Mouse (Mus musculus): Measurements from ENCODE around the gene Tnfrsf14. TPM values are rescaled to one million over a fixed set of nuclear protein-coding genes. Genes with fewer than 3 reads are reported as not detected.
A peak's percentile ranks its signal among the peaks of the same experiment; 100 is the strongest.

The Tnfrsf14 gene
- total and polyA plus RNA-seq, 3 experiments: 8.2 to 13.4 TPM; not detected in 1

DNA sequence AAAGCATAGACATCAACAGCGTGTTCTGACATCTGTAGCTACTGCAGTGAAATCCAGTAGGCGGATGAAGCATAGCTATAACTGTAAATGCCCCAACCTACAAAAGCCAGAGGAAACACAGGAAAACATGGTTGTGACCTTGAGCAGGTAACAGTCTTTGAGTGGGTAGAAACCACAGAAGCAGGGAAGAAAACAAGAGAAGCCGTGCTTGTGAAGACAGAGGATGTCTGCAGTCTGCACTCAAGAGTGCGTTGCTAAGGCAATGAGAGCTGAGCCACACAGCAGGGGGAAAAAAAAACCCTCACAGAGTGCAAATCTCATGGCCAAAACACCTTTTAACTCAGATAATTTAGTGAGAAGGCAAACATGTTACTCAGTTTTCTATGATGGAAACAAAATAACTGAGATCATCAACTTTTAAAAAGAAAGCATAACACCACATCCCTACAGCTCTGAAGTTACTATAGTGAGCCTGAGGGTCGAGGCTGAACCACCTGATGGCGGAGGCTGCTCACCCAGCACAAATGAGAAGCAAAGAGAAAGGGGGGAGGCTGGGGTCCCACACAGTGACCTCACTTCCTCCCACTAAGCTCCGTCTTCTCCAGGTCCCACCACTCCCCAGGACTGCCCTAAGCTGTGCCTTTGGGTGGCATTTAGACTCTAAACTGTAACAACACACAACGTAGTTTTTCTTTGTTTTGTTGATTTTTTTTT is 8.3 kb upstream of the Tnfrsf14 start:
- no peaks in the 10 kb centered on the region for H3K79me2 ChIP-seq (ENCODE audit: control insufficient read depth, insufficient read depth, low read length, poor library complexity)
- DNase-seq (ENCODE audit: low read depth, low spot score): no peak
- peaks cover 0 to 5% of the 10 kb centered on the region in 2 experiments; a peak in 3 of 4 replicates for H3K4me1 ChIP-seq (ENCODE audit: control insufficient read depth in 1 of 2, insufficient read depth in 2 of 2, low read length in 2 of 2)
- peaks cover 0 to 4% of the 10 kb centered on the region in 2 experiments; a peak in 2 of 4 replicates for H3K36me3 ChIP-seq (ENCODE audit: control insufficient read depth in 1 of 2, insufficient read depth in 2 of 2, low read length in 2 of 2)
- no peak overlapping the region for H3K27ac ChIP-seq (ENCODE audit: control insufficient read depth, low read depth, low read length)
- no peaks in the 10 kb centered on the region for H3K9me3 ChIP-seq (replicated peaks; ENCODE audit: insufficient read depth, low read length)
- no peak overlapping the region for H3K9ac ChIP-seq (ENCODE audit: control insufficient read depth, low read depth, low read length, poor library complexity, severe bottlenecking)
- H3K27me3 ChIP-seq (ENCODE audit: control insufficient read depth in 1 of 2, insufficient read depth in 2 of 2, low read length in 2 of 2): no peaks in the 10 kb centered on the region; a peak in 1 of 4 replicates
- no peak overlapping the region for H3K4me3 ChIP-seq (ENCODE audit: control insufficient read depth in 1 of 2, insufficient read depth in 1 of 2, low read depth in 2 of 2, low read length in 2 of 2)
- TF ChIP-seq TCF12 (IDR thresholded peaks at IDR 0.05; ENCODE audit: low read depth, low read length): no peak

DNA sequence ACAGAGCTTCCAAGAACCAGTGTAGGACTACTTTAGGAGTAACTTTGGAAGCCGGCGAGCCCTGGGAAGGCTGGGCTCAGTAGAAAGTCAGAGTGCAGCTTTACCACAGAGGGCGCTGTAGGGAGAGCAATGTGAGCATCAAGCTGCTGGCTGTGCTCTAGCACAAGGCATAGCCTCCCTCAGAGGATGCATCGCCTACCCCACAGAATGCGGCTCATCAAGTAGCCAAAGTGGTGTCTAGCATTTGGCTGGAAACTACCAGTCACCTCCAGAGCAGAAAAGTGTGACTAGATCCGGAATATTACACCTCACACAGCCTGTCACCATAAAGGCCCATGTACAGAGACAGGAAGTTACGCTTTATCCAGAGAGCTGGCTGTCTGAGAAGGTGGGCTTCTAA is 7.4 kb upstream of the Tnfrsf14 start:
- DNase-seq (ENCODE audit: low read depth, low spot score): peak; percentile 38
- no peak overlapping the region for H3K9ac ChIP-seq (ENCODE audit: control insufficient read depth, low read depth, low read length, poor library complexity, severe bottlenecking)
- H3K4me1 ChIP-seq (ENCODE audit: control insufficient read depth in 1 of 2, insufficient read depth in 2 of 2, low read length in 2 of 2): 0 out of 4 replicates have a peak, but pooled peaks cover 0 to under 1% of the 10 kb centered on the region in 2 experiments
- no peaks in the 10 kb centered on the region; a peak in 1 of 4 replicates for H3K27me3 ChIP-seq (ENCODE audit: control insufficient read depth in 1 of 2, insufficient read depth in 2 of 2, low read length in 2 of 2)
- H3K27ac ChIP-seq (ENCODE audit: control insufficient read depth, low read depth, low read length): no peak overlapping the region
- no peak overlapping the region for H3K4me3 ChIP-seq (ENCODE audit: control insufficient read depth in 1 of 2, insufficient read depth in 1 of 2, low read depth in 2 of 2, low read length in 2 of 2)
- TF ChIP-seq EP300 (IDR thresholded peaks at IDR 0.05; ENCODE audit: low read depth in 1 of 2, low read length in 2 of 2) (no peak), SIN3A (IDR thresholded peaks at IDR 0.05; ENCODE audit: low read length) (no peak), CTCF (IDR thresholded peaks at IDR 0.05 in 2 of 3, conservative IDR thresholded peaks at IDR 0.05 in 1 of 3; ENCODE audit: control insufficient read depth in 1 of 3, insufficient read depth in 1 of 3, low read depth in 2 of 3, low read length in 3 of 3, poor library complexity in 1 of 3, severe bottlenecking in 1 of 3) (peak; percentile 38 to 45 (median 42)), SMC3 (IDR thresholded peaks at IDR 0.05; ENCODE audit: low read depth, low read length) (0 out of 2 replicates have a peak, but pooled peaks have one; percentile 2)
- no peaks in the 10 kb centered on the region for H3K9me3 ChIP-seq (replicated peaks; ENCODE audit: insufficient read depth, low read length)
- H3K79me2 ChIP-seq (ENCODE audit: control insufficient read depth, insufficient read depth, low read length, poor library complexity): no peaks in the 10 kb centered on the region
- H3K36me3 ChIP-seq (ENCODE audit: control insufficient read depth in 1 of 2, insufficient read depth in 2 of 2, low read length in 2 of 2): no peaks in the 10 kb centered on the region

- Histone ChIP-seq H3K27ac (ENCODE audit: control insufficient read depth, low read depth, low read length) (no peak overlapping the region), H3K27me3 (ENCODE audit: control insufficient read depth in 1 of 2, insufficient read depth in 2 of 2, low read length in 2 of 2) (no peaks in the 10 kb centered on the region; a peak in 1 of 4 replicates), H3K4me3 (ENCODE audit: control insufficient read depth in 1 of 2, insufficient read depth in 1 of 2, low read depth in 2 of 2, low read length in 2 of 2) (no peak overlapping the region), H3K9ac (ENCODE audit: control insufficient read depth, low read depth, low read length, poor library complexity, severe bottlenecking) (no peak overlapping the region), H3K4me1 (ENCODE audit: control insufficient read depth in 1 of 2, insufficient read depth in 2 of 2, low read length in 2 of 2) (peaks cover 0 to 4% of the 10 kb centered on the region in 2 experiments; a peak in 2 of 4 replicates), H3K9me3 (replicated peaks; ENCODE audit: insufficient read depth, low read length) (no peaks in the 10 kb centered on the region), H3K79me2 (ENCODE audit: control insufficient read depth, insufficient read depth, low read length, poor library complexity) (no peaks in the 10 kb centered on the region), H3K36me3 (ENCODE audit: control insufficient read depth in 1 of 2, insufficient read depth in 2 of 2, low read length in 2 of 2) (peaks cover 0 to 1% of the 10 kb centered on the region in 2 experiments; a peak in 1 of 4 replicates)
- TF ChIP-seq MYC (IDR thresholded peaks at IDR 0.05; ENCODE audit: low read depth, low read length) (no peak), CHD1 (IDR thresholded peaks at IDR 0.05; ENCODE audit: low read depth, low read length) (no peak), BHLHE40 (IDR thresholded peaks at IDR 0.05; ENCODE audit: borderline replicate concordance, low read depth, low read length) (no peak), MEF2A (IDR thresholded peaks at IDR 0.05; ENCODE audit: extremely low read depth, insufficient replicate concordance, low read depth, low read length, poor library complexity, severe bottlenecking) (no peak), E2F4 (IDR thresholded peaks at IDR 0.05; ENCODE audit: borderline replicate concordance, low read depth, low read length) (no peak), ZC3H11A (IDR thresholded peaks at IDR 0.05; ENCODE audit: low read depth, low read length) (no peak), TAL1 (IDR thresholded peaks at IDR 0.05; ENCODE audit: low read length) (no peak), POLR2A (IDR thresholded peaks at IDR 0.05; ENCODE audit: control insufficient read depth in 1 of 2, insufficient read depth in 1 of 2, low read depth in 1 of 2, low read length in 2 of 2, poor library complexity in 1 of 2) (no peak), ZMIZ1 (IDR thresholded peaks at IDR 0.05; ENCODE audit: low read depth, low read length) (no peak), SMC3 (IDR thresholded peaks at IDR 0.05; ENCODE audit: low read depth, low read length) (no peak), USF2 (IDR thresholded peaks at IDR 0.05; ENCODE audit: borderline replicate concordance in 1 of 2, insufficient read depth in 1 of 2, low read depth in 1 of 2, low read length in 2 of 2) (no peak), USF1 (IDR thresholded peaks at IDR 0.05; ENCODE audit: low read depth, low read length) (no peak), JUND (IDR thresholded peaks at IDR 0.05; ENCODE audit: low read depth, low read length) (no peak), MAX (IDR thresholded peaks at IDR 0.05; ENCODE audit: low read length) (no peak), CTCF (IDR thresholded peaks at IDR 0.05 in 2 of 3, conservative IDR thresholded peaks at IDR 0.05 in 1 of 3; ENCODE audit: control insufficient read depth in 1 of 3, insufficient read depth in 1 of 3, low read depth in 2 of 3, low read length in 3 of 3, poor library complexity in 1 of 3, severe bottlenecking in 1 of 3) (no peak), GATA1 (IDR thresholded peaks at IDR 0.05; ENCODE audit: low read depth, low read length) (no peak), GABPA (IDR thresholded peaks at IDR 0.05; ENCODE audit: low read depth, low read length) (no peak)
- DNase-seq (ENCODE audit: low read depth, low spot score): no peak
Observed at GRCm38 (mm10) chr4:154934800-154935199, 6.4 kb upstream of the Tnfrsf14 start.

Measured in MEL (cell line).